Mouse (Mus musculus) limb, embryonic 11.5 days (tissue): Measurements from ENCODE around the gene Jmjd8. TPM values are rescaled to one million over a fixed set of nuclear protein-coding genes. Genes with fewer than 3 reads are reported as not detected.

ENCODE experiments used
- ATAC-seq: fragments of 200-750 bp; cut with Nextera tagmentation; 2 replicates; pipeline ENCODE4 v1.8.0; 2017; ENCODE audit warnings: low read depth; ENCODE audit not compliant: insufficient number of reproducible peaks, low FRiP score, low TSS enrichment
- DNase-seq: peaks from one replicate; pipeline ENCODE4 v3.0.0-alpha.2; 2015; ENCODE audit warnings: low spot score
- H3K27ac ChIP-seq: fragments of 300-500 bp; sonication (generic); replicated peaks from 2 replicates; pipeline ENCODE4 v1.5.1; 2014; ENCODE audit warnings: low read depth, mild to moderate bottlenecking, low read length
- H3K27me3 ChIP-seq: fragments of 300-500 bp; sonication (generic); 2 replicates; pipeline ENCODE4 v1.6.1; 2014; ENCODE audit warnings: mild to moderate bottlenecking, low read length, mixed read lengths; ENCODE audit not compliant: control insufficient read depth, insufficient read depth
- H3K36me3 ChIP-seq: fragments of 300-500 bp; sonication (generic); 2 replicates; pipeline ENCODE4 v1.6.1; 2014; ENCODE audit warnings: mild to moderate bottlenecking, low read length, moderate library complexity, mixed read lengths; ENCODE audit not compliant: control insufficient read depth, insufficient read depth
- H3K4me1 ChIP-seq: fragments of 300-500 bp; sonication (generic); 2 replicates; pipeline ENCODE4 v1.6.1; 2014; ENCODE audit warnings: low read length, mixed read lengths; ENCODE audit not compliant: control insufficient read depth, insufficient read depth
- H3K4me2 ChIP-seq: fragments of 300-500 bp; sonication (generic); 2 replicates; pipeline ENCODE4 v1.6.1; 2014; ENCODE audit warnings: low read depth, mild to moderate bottlenecking, moderate library complexity; ENCODE audit not compliant: severe bottlenecking
- H3K4me3 ChIP-seq: fragments of 300-500 bp; sonication (generic); 2 replicates; pipeline ENCODE4 v1.5.1; 2014; ENCODE audit warnings: low read depth, low read length
- H3K9ac ChIP-seq: fragments of 300-500 bp; sonication (generic); 2 replicates; pipeline ENCODE4 v1.6.1; 2014; ENCODE audit warnings: mild to moderate bottlenecking, low read length
- H3K9me3 ChIP-seq: fragments of 300-500 bp; sonication (generic); 2 replicates; pipeline ENCODE4 v1.6.1; 2016; ENCODE audit warnings: low read length; ENCODE audit not compliant: control insufficient read depth
- WGBS: fragments of 180-500 bp; shearing (Covaris S2); extraction: QIAGEN DNeasy Blood & Tissue Kit; methylation state at CpG from one replicate; pipeline ENCODE4 v1.1.7; 2014; 5-methylcytosine and 5-hydroxymethylcytosine counted together
- polyA plus RNA-seq: library from polyadenylated mRNA; unstranded; fragments of >200 nt; fragmentation: Nextera tagmentation; extraction: Ambion mirVana; gene quantifications from 2 replicates; pipeline ENCODE4 v1.2.1, GENCODE M21; 2014

Jmjd8 gene
- polyA plus RNA-seq, 1 experiment from 2014 or later = 45.5 TPM

DNA sequence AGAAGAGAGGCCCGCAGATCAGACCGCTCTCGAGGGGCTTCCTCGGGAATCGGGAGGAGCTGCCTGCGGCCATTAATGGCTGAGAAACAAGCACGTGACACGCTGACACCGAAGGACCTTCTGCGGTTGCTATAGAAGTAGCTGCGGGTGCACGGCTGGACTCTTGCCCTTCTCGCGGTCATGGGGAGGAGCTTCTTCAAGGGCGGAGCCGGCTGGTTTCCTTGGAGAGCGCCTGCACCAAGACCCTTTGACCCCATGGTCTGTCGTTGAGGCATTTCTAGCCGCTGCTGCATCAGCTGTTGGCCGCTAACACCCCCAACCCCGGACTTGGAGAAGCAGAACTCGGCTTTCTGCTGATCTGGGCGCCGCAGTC lies 4.6 kb downstream of the Jmjd8 start, which contains the start of gene Stub1:
Stub1 (minus strand) TSS at position 114 of the 373 bp plus-strand sequence.
- H3K27ac ChIP-seq = peak within 1 kb of the TSS; percentile 87
- peaks cover 17% of the 10 kb centered on the region for H3K36me3 ChIP-seq
- ATAC-seq (peak; percentile 52), DNase-seq (no peak)
- no peaks in the 10 kb centered on the region for H3K27me3 ChIP-seq
- under 1% methylated on average over 24 of the region's 24 CpGs for WGBS
- no peaks in the 10 kb centered on the region for H3K9me3 ChIP-seq
- peaks cover 39% of the 10 kb centered on the region for H3K4me1 ChIP-seq
- H3K4me2 ChIP-seq = peak within 1 kb of the TSS; percentile 92
- peak within 1 kb of the TSS; percentile 81 for H3K4me3 ChIP-seq
- peak within 1 kb of the TSS; percentile 87 for H3K9ac ChIP-seq

GRCm38 (mm10) chr17:25833961-25834594 lies 5.4 kb downstream of the Jmjd8 start:
- peaks cover 35% of the 10 kb centered on the region for H3K4me1 ChIP-seq
- ATAC-seq (no peak), DNase-seq (no peak)
- 44% methylated on average over 6 of the region's 6 CpGs for WGBS
- H3K36me3 ChIP-seq = peaks cover 21% of the 10 kb centered on the region
- H3K4me3 ChIP-seq = peak overlapping the region; percentile 81
- peak overlapping the region; percentile 68 for H3K9ac ChIP-seq
- H3K27me3 ChIP-seq = no peaks in the 10 kb centered on the region
- H3K4me2 ChIP-seq = peak overlapping the region; percentile 89
- 0 out of 2 replicates have a peak overlapping the region, but pooled peaks have one; percentile 87 for H3K27ac ChIP-seq
- no peaks in the 10 kb centered on the region for H3K9me3 ChIP-seq

GRCm38 (mm10) chr17:25834595-25835222 lies 6.0 kb downstream of the Jmjd8 start:
- Histone ChIP-seq H3K4me2 (peak overlapping the region; percentile 89), H3K27me3 (no peaks in the 10 kb centered on the region), H3K27ac (no peak overlapping the region), H3K9me3 (no peaks in the 10 kb centered on the region), H3K36me3 (peaks cover 27% of the 10 kb centered on the region), H3K4me1 (peaks cover 32% of the 10 kb centered on the region), H3K4me3 (peak overlapping the region; percentile 81; the same call in 1 of the 2 replicates), H3K9ac (no peak overlapping the region)
- ATAC-seq (no peak), DNase-seq (no peak)
- WGBS = 87% methylated on average over 12 of the region's 12 CpGs

- H3K36me3 ChIP-seq = peaks cover 31% of the 10 kb centered on the region
- ATAC-seq = no peak
- H3K27me3 ChIP-seq = no peaks in the 10 kb centered on the region
- H3K9ac ChIP-seq = no peak overlapping the region
- peaks cover 29% of the 10 kb centered on the region for H3K4me1 ChIP-seq
- no peak overlapping the region for H3K4me2 ChIP-seq
- no peaks in the 10 kb centered on the region for H3K9me3 ChIP-seq
- 94% methylated on average over 7 of the region's 7 CpGs for WGBS
- no peak for DNase-seq
- H3K4me3 ChIP-seq = no peak overlapping the region
- H3K27ac ChIP-seq = no peak overlapping the region
Observed at GRCm38 (mm10) chr17:25835301-25835700, 6.6 kb downstream of the Jmjd8 start.

DNA sequence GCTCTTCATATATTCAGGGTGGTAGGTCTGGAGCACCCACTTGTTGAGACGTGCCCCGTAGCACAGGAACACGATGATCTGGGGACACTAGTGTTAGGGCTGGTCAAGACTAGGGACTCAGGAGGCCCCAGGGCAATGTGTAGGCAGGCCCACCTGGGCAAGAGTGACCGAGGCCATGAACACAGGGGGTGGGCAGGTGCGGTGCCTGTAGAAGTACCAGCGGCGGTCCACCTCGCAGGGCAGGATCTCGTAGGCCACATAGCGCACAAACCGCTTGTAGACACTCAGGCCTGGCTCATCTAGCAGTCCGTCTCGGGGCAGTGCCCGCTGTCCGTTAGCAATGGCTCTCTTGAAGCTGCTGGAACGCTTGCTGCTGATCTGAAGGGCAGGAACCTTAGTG lies 7.1 kb downstream of the Jmjd8 start:
- 91% methylated on average over 16 of the region's 16 CpGs for WGBS
- Histone ChIP-seq H3K9me3 (no peaks in the 10 kb centered on the region), H3K27ac (no peak overlapping the region), H3K9ac (no peak overlapping the region), H3K36me3 (peaks cover 31% of the 10 kb centered on the region), H3K4me3 (no peak overlapping the region), H3K27me3 (no peaks in the 10 kb centered on the region), H3K4me1 (peaks cover 29% of the 10 kb centered on the region), H3K4me2 (no peak overlapping the region; the same call in 1 of the 2 replicates)
- DNase-seq = no peak
- ATAC-seq = no peak

- H3K27ac ChIP-seq = no peak overlapping the region
- H3K4me3 ChIP-seq = peak overlapping the region; percentile 12
- H3K36me3 ChIP-seq = peaks cover 30% of the 10 kb centered on the region
- no peak for DNase-seq
- 26% methylated on average over 23 of the region's 23 CpGs for WGBS
- peak overlapping the region; percentile 62 for H3K4me2 ChIP-seq
- H3K4me1 ChIP-seq = peaks cover 24% of the 10 kb centered on the region
- no peak for ATAC-seq
- H3K9me3 ChIP-seq = no peaks in the 10 kb centered on the region
- no peaks in the 10 kb centered on the region for H3K27me3 ChIP-seq
- H3K9ac ChIP-seq = peak overlapping the region; percentile 47
Observed at GRCm38 (mm10) chr17:25836397-25837075, 7.9 kb downstream of the Jmjd8 start.

DNA sequence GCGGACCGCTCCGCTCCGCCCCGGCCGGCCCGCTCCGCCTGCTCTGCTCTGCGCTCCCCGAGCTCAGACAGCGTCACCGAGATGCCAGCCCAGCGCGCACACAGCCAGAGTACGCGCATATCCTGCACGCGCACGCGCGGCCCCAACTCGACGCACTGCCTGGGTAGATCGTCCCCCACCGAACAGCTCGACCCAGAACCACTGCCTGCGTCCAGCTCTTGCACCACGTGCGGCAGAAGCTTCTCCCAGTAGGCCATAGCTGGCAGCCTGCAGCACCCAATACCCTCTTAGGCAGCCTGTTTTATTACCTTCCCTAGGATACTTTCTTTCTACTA lies 8.4 kb downstream of the Jmjd8 start, which contains the start of gene Rhbdl1:
Rhbdl1 (minus strand) TSS at position 220 of the 335 bp plus-strand sequence.
- DNase-seq (peak; percentile 71), ATAC-seq (no peak)
- peak within 1 kb of the TSS; percentile 62 for H3K4me2 ChIP-seq
- peaks cover 19% of the 10 kb centered on the region for H3K4me1 ChIP-seq
- H3K36me3 ChIP-seq = peaks cover 33% of the 10 kb centered on the region
- H3K9me3 ChIP-seq = no peaks in the 10 kb centered on the region
- no peak within 1 kb of the TSS for H3K27ac ChIP-seq
- no peaks in the 10 kb centered on the region for H3K27me3 ChIP-seq
- peak within 1 kb of the TSS; percentile 12 for H3K4me3 ChIP-seq
- peak within 1 kb of the TSS; percentile 47 for H3K9ac ChIP-seq
- 1% methylated on average over 29 of the region's 29 CpGs for WGBS

DNA sequence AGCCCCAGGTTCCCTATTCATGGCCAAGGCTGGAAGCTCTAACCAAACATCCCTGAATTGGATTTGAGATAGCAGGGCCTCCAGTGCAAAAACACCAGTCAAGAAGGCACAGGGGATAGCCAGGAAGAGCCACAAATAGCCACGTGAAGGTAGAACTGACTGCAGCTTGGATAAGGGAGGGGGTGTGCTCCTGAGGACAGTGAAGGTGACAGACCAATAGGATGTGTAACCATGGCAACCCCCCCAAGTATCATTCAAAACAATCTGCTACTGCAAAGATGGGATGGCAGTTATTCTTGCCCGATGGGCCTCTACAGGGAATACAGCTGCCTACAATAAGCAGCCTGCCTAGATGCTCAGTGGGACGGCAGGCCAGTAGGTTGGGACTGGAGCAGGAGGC lies 8.9 kb downstream of the Jmjd8 start:
- no peak for ATAC-seq
- DNase-seq = no peak
- no peak overlapping the region for H3K4me2 ChIP-seq
- 60% methylated on average over 3 of the region's 3 CpGs for WGBS
- no peak overlapping the region for H3K27ac ChIP-seq
- no peak overlapping the region for H3K9ac ChIP-seq
- peaks cover 33% of the 10 kb centered on the region for H3K36me3 ChIP-seq
- H3K27me3 ChIP-seq = no peaks in the 10 kb centered on the region
- H3K4me1 ChIP-seq = peaks cover 18% of the 10 kb centered on the region
- H3K4me3 ChIP-seq = no peak overlapping the region
- H3K9me3 ChIP-seq = no peaks in the 10 kb centered on the region
